In the genomic region with DNA sequence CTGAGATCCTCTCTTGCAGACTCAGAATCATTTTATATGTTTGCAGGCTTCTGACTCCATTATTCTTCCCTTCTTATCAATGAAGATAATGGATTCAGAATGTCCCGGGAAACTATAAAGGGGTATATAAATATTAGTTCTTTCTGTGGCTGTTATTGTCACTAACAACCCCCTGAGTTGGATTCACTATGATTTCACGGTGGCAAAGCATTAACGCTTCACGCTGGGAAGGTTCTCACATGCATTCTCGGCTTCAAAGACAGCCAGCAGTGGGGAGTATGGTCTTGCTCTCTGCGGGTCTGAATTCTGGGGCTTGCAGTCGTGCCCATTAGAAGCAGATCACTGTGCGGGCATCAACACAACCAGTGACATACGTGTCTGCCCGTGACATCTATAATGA, we compare ENCODE assay signal across 25 mouse cellular contexts. TPM values are rescaled to one million over a fixed set of nuclear protein-coding genes. Genes with fewer than 3 reads are reported as not detected.
DNase-seq lines count a peak whose midpoint lies in the region; ATAC-seq and TF ChIP-seq lines count a peak whose summit lies in the region.
"Had no signal": no experiment of that assay in that cellular context is flagged by ENCODE, and none has a peak within 500 bp of the region (broad histone marks: within the 10 kb centered on the region; RNA-seq: fewer than 3 reads in every experiment).

No protein-coding gene starts in this region.

- H3K4me1 ChIP-seq in hindbrain, embryonic 12.5 days, result no peaks in the 10 kb centered on the region
- peaks cover 8% of the 10 kb centered on the region for H3K4me1 ChIP-seq in midbrain, embryonic 10.5 days
- H3K4me1 ChIP-seq in midbrain, postnatal 0 days (ENCODE audit: insufficient read depth, low read length), result no peaks in the 10 kb centered on the region
- H3K4me1 ChIP-seq: embryonic facial prominence, embryonic 13.5 days; heart, embryonic 10.5 days had no signal

- no peak for ATAC-seq in hindbrain, embryonic 12.5 days (ENCODE audit: low FRiP score)
- ATAC-seq in midbrain, postnatal 0 days (ENCODE audit: low FRiP score), result no peak
- ATAC-seq: activated CD4-positive, CD25-positive, alpha-beta regulatory T cell, adult 4 months; CD4-positive, CD25-positive, alpha-beta regulatory T cell, adult 4 months; forebrain, embryonic 15.5 days had no signal

- no peak overlapping the region for H3K9ac ChIP-seq in hindbrain, embryonic 12.5 days
- H3K9ac ChIP-seq in midbrain, postnatal 0 days (replicated peaks; ENCODE audit: low read length, poor library complexity, severe bottlenecking), result no peak overlapping the region
- H3K9ac ChIP-seq: embryonic facial prominence, embryonic 13.5 days; forebrain, embryonic 15.5 days; liver, embryonic 14.5 days had no signal

- no peak overlapping the region for H3K27ac ChIP-seq in hindbrain, embryonic 12.5 days
- H3K27ac ChIP-seq in midbrain, embryonic 10.5 days (replicated peaks), result no peak overlapping the region
- H3K27ac ChIP-seq in midbrain, postnatal 0 days (ENCODE audit: low read depth, low read length), result no peak overlapping the region
- H3K27ac ChIP-seq: embryonic facial prominence, embryonic 13.5 days; forebrain, embryonic 15.5 days; heart, embryonic 10.5 days; liver, embryonic 14.5 days; macrophage; stomach, postnatal 0 days had no signal

- TF ChIP-seq CTCF in midbrain, postnatal 0 days (IDR thresholded peaks at IDR 0.05), result no peak

- H3K27me3 ChIP-seq in hindbrain, embryonic 12.5 days, result no peaks in the 10 kb centered on the region
- no peaks in the 10 kb centered on the region for H3K27me3 ChIP-seq in midbrain, embryonic 10.5 days (ENCODE audit: low read depth, poor library complexity, severe bottlenecking)
- H3K27me3 ChIP-seq in midbrain, postnatal 0 days (ENCODE audit: insufficient read depth, low read length), result no peaks in the 10 kb centered on the region
- H3K27me3 ChIP-seq: embryonic facial prominence, embryonic 13.5 days; forebrain, embryonic 15.5 days had no signal

- H3K36me3 ChIP-seq in hindbrain, embryonic 12.5 days, result no peaks in the 10 kb centered on the region
- H3K36me3 ChIP-seq in midbrain, embryonic 10.5 days, result no peaks in the 10 kb centered on the region
- H3K36me3 ChIP-seq in midbrain, postnatal 0 days (ENCODE audit: insufficient read depth, low read length), result no peaks in the 10 kb centered on the region
- H3K36me3 ChIP-seq: embryonic facial prominence, embryonic 13.5 days; forebrain, embryonic 15.5 days; heart, embryonic 10.5 days had no signal

- 53% methylated on average over 10 of the region's 10 CpGs for WGBS in hindbrain, embryonic 12.5 days
- 65% methylated on average over 10 of the region's 10 CpGs for WGBS in midbrain, embryonic 10.5 days
- 29% methylated on average over 10 of the region's 10 CpGs for WGBS in midbrain, postnatal 0 days

- H3K4me3 ChIP-seq in hindbrain, embryonic 12.5 days, result no peak overlapping the region
- no peak overlapping the region for H3K4me3 ChIP-seq in midbrain, embryonic 10.5 days
- H3K4me3 ChIP-seq in midbrain, postnatal 0 days (ENCODE audit: low read depth, low read length), result no peak overlapping the region
- H3K4me3 ChIP-seq: embryonic facial prominence, embryonic 13.5 days; forebrain, embryonic 15.5 days; heart, embryonic 10.5 days had no signal

- 0 out of 2 replicates have a peak overlapping the region, but pooled peaks have one; percentile 9 for H3K4me2 ChIP-seq in hindbrain, embryonic 12.5 days (replicated peaks)
- H3K4me2 ChIP-seq in midbrain, postnatal 0 days (ENCODE audit: low read depth, low read length, poor library complexity, severe bottlenecking), result peak overlapping the region; percentile 2; the same call in 1 of the 2 replicates
- H3K4me2 ChIP-seq: embryonic facial prominence, embryonic 13.5 days; forebrain, embryonic 15.5 days had no signal

- no peaks in the 10 kb centered on the region for H3K9me3 ChIP-seq in hindbrain, embryonic 12.5 days (replicated peaks)
- no peaks in the 10 kb centered on the region for H3K9me3 ChIP-seq in midbrain, embryonic 10.5 days (replicated peaks)
- no peaks in the 10 kb centered on the region for H3K9me3 ChIP-seq in midbrain, postnatal 0 days (ENCODE audit: low read length)
- H3K9me3 ChIP-seq: embryonic facial prominence, embryonic 13.5 days; forebrain, embryonic 15.5 days; heart, embryonic 10.5 days had no signal

- peak; percentile 7 for DNase-seq in embryo, embryonic 11 days
- no peak for DNase-seq in embryo, embryonic 10 days (ENCODE audit: low spot score)
- peak; percentile 16 for DNase-seq in midbrain, embryonic 10.5 days (ENCODE audit: low spot score)
- DNase-seq in midbrain, postnatal 0 days (ENCODE audit: low spot score), result no peak
- no peak for DNase-seq in spleen, postnatal 10 days (ENCODE audit: low spot score in 2 of 2)
- DNase-seq in frontal cortex, postnatal 10 days (ENCODE audit: low spot score in 2 of 2), result no peak
- DNase-seq: adrenal gland, postnatal 10 days; cerebellum, postnatal 25 days; gastrocnemius, postnatal 36 days; kidney, adult 2 months; kidney, postnatal 10 days; right cerebral cortex, postnatal 4 days; thymus, postnatal 14 days had no signal

RNA-seq across cellular contexts. Expression of gene Alk, which starts 34.9 kb away (rescaled TPM):
- 2.2 and 2.5 TPM in 2 replicates for polyA plus RNA-seq in hindbrain, embryonic 12.5 days (2016; fragmentation: Nextera tagmentation; extraction: Ambion mirVana)
- 0.21 and 0.57 TPM in 2 replicates for polyA plus RNA-seq in midbrain, embryonic 10.5 days (2016; fragmentation: Nextera tagmentation; extraction: Ambion mirVana)
- 17.6 and 33.0 TPM in 2 replicates for total RNA-seq in midbrain, postnatal 0 days (2014; rRNA removed)
- polyA plus RNA-seq in midbrain, postnatal 0 days (2015; fragmentation: Nextera tagmentation; extraction: Ambion mirVana), result 3.6 and 5.2 TPM in 2 replicates
- total RNA-seq: monocyte, adult 5-6 weeks; neutrophil, adult 5-6 weeks had no signal
- polyA plus RNA-seq: lung, embryonic 16.5 days; macrophage had no signal

Comparison
In these comparisons a context has a peak if more than half of its experiments do, and no peak if none do; other contexts are left out.
1. DNase-seq: peak in embryo, embryonic 11 days (single experiment) and midbrain, embryonic 10.5 days (single experiment); none in embryo, embryonic 10 days (single experiment), midbrain, postnatal 0 days (single experiment), spleen, postnatal 10 days (0 of 2) and frontal cortex, postnatal 10 days (0 of 2).